Mouse (Mus musculus): ENCODE data around the gene Tcf7l1. TPM values are rescaled to one million over a fixed set of nuclear protein-coding genes. Genes with fewer than 3 reads are reported as not detected.
"Not testable (repeated sequence)": the region's sequence is repeated elsewhere in the genome, so short reads cannot be mapped to it uniquely, and the experiment has no call there.

The Tcf7l1 gene
- 23.8 and 25.0 TPM in 2 replicates for polyA plus RNA-seq (2015; fragmentation: Nextera tagmentation; extraction: Ambion mirVana)

GRCm38 (mm10) chr6:72788892-72789699 is at the start of gene Tcf7l1:
Tcf7l1 (minus strand) TSS chr6:72789254.
- ATAC-seq (replicated peaks; ENCODE audit: low FRiP score, low read depth): peak; percentile 91
- WGBS: under 1% methylated on average over 78 of the region's 80 CpGs
- Histone ChIP-seq H3K36me3 (ENCODE audit: insufficient read depth, low read length) (no peaks in the 10 kb centered on the region), H3K4me2 (ENCODE audit: low read length) (peak within 1 kb of the TSS; percentile 61), H3K9ac (ENCODE audit: low read depth, low read length) (peak within 1 kb of the TSS; percentile 90), H3K4me1 (replicated peaks; ENCODE audit: insufficient read depth, low read length) (0 out of 2 replicates have a peak, but pooled peaks cover 4% of the 10 kb centered on the region), H3K9me3 (replicated peaks; ENCODE audit: low read length) (no peaks in the 10 kb centered on the region), H3K27me3 (ENCODE audit: insufficient read depth, low read length) (no peaks in the 10 kb centered on the region), H3K27ac (peak within 1 kb of the TSS; percentile 96), H3K4me3 (replicated peaks; ENCODE audit: low read depth, low read length) (peak within 1 kb of the TSS; percentile 96)
- peak; percentile 96 for DNase-seq (ENCODE audit: low spot score)
- peak; percentile 98 for TF ChIP-seq CTCF (IDR thresholded peaks at IDR 0.05; ENCODE audit: low read depth)

GRCm38 (mm10) chr6:72837756-72838155 is 48.7 kb upstream of the Tcf7l1 start:
- Histone ChIP-seq H3K4me3 (replicated peaks; ENCODE audit: low read depth, low read length) (no peak overlapping the region), H3K27me3 (ENCODE audit: insufficient read depth, low read length) (no peaks in the 10 kb centered on the region), H3K4me1 (replicated peaks; ENCODE audit: insufficient read depth, low read length) (no peaks in the 10 kb centered on the region), H3K36me3 (ENCODE audit: insufficient read depth, low read length) (peaks cover 31% of the 10 kb centered on the region), H3K9ac (ENCODE audit: low read depth, low read length) (no peak overlapping the region), H3K4me2 (ENCODE audit: low read length) (no peak overlapping the region), H3K27ac (no peak overlapping the region), H3K9me3 (replicated peaks; ENCODE audit: low read length) (no peaks in the 10 kb centered on the region)
- ATAC-seq (replicated peaks; ENCODE audit: low FRiP score, low read depth) (no peak), DNase-seq (ENCODE audit: low spot score) (no peak)
- no peak for TF ChIP-seq CTCF (IDR thresholded peaks at IDR 0.05; ENCODE audit: low read depth)
- WGBS: 86% methylated on average over 4 of the region's 4 CpGs

GRCm38 (mm10) chr6:72834518-72834917 is 45.5 kb upstream of the Tcf7l1 start:
- Histone ChIP-seq H3K4me3 (replicated peaks; ENCODE audit: low read depth, low read length) (no peak overlapping the region), H3K4me2 (ENCODE audit: low read length) (no peak overlapping the region), H3K9me3 (replicated peaks; ENCODE audit: low read length) (no peaks in the 10 kb centered on the region), H3K4me1 (replicated peaks; ENCODE audit: insufficient read depth, low read length) (no peaks in the 10 kb centered on the region), H3K27ac (no peak overlapping the region), H3K36me3 (ENCODE audit: insufficient read depth, low read length) (0 out of 2 replicates have a peak, but pooled peaks cover 5% of the 10 kb centered on the region), H3K27me3 (ENCODE audit: insufficient read depth, low read length) (no peaks in the 10 kb centered on the region), H3K9ac (ENCODE audit: low read depth, low read length) (no peak overlapping the region)
- TF ChIP-seq CTCF (IDR thresholded peaks at IDR 0.05; ENCODE audit: low read depth): no peak
- DNase-seq (ENCODE audit: low spot score) (no peak), ATAC-seq (replicated peaks; ENCODE audit: low FRiP score, low read depth) (no peak)
- WGBS: 66% methylated on average over 4 of the region's 4 CpGs

GRCm38 (mm10) chr6:72831858-72832257 is 42.8 kb upstream of the Tcf7l1 start:
- 58% methylated on average over 3 of the region's 3 CpGs for WGBS
- Histone ChIP-seq H3K4me3 (replicated peaks; ENCODE audit: low read depth, low read length) (no peak overlapping the region), H3K36me3 (ENCODE audit: insufficient read depth, low read length) (no peaks in the 10 kb centered on the region), H3K9me3 (replicated peaks; ENCODE audit: low read length) (no peaks in the 10 kb centered on the region), H3K27me3 (ENCODE audit: insufficient read depth, low read length) (no peaks in the 10 kb centered on the region), H3K4me1 (replicated peaks; ENCODE audit: insufficient read depth, low read length) (no peaks in the 10 kb centered on the region), H3K27ac (no peak overlapping the region), H3K4me2 (ENCODE audit: low read length) (no peak overlapping the region), H3K9ac (ENCODE audit: low read depth, low read length) (no peak overlapping the region)
- ATAC-seq (replicated peaks; ENCODE audit: low FRiP score, low read depth) (no peak), DNase-seq (ENCODE audit: low spot score) (no peak)
- TF ChIP-seq CTCF (IDR thresholded peaks at IDR 0.05; ENCODE audit: low read depth): no peak

GRCm38 (mm10) chr6:72831276-72831675 is 42.2 kb upstream of the Tcf7l1 start:
- Histone ChIP-seq H3K27me3 (ENCODE audit: insufficient read depth, low read length) (no peaks in the 10 kb centered on the region), H3K4me1 (replicated peaks; ENCODE audit: insufficient read depth, low read length) (no peaks in the 10 kb centered on the region), H3K4me3 (replicated peaks; ENCODE audit: low read depth, low read length) (no peak overlapping the region), H3K36me3 (ENCODE audit: insufficient read depth, low read length) (no peaks in the 10 kb centered on the region), H3K4me2 (ENCODE audit: low read length) (no peak overlapping the region), H3K9ac (ENCODE audit: low read depth, low read length) (no peak overlapping the region), H3K9me3 (replicated peaks; ENCODE audit: low read length) (no peaks in the 10 kb centered on the region), H3K27ac (no peak overlapping the region)
- no peak for ATAC-seq (replicated peaks; ENCODE audit: low FRiP score, low read depth)
- WGBS: 17% methylated on average over 3 of the region's 3 CpGs
- peak; percentile 82 for DNase-seq (ENCODE audit: low spot score)
- peak; percentile 86 for TF ChIP-seq CTCF (IDR thresholded peaks at IDR 0.05; ENCODE audit: low read depth)

GRCm38 (mm10) chr6:72828857-72829256 is 39.8 kb upstream of the Tcf7l1 start:
- H3K36me3 ChIP-seq (ENCODE audit: insufficient read depth, low read length): no peaks in the 10 kb centered on the region
- 86% methylated on average over 3 of the region's 3 CpGs for WGBS
- peaks cover 9% of the 10 kb centered on the region for H3K4me1 ChIP-seq (replicated peaks; ENCODE audit: insufficient read depth, low read length)
- no peak overlapping the region for H3K4me2 ChIP-seq (ENCODE audit: low read length)
- TF ChIP-seq CTCF (IDR thresholded peaks at IDR 0.05; ENCODE audit: low read depth): peak; percentile 66
- H3K27me3 ChIP-seq (ENCODE audit: insufficient read depth, low read length): no peaks in the 10 kb centered on the region
- H3K4me3 ChIP-seq (replicated peaks; ENCODE audit: low read depth, low read length): no peak overlapping the region
- no peak overlapping the region for H3K27ac ChIP-seq
- no peak for ATAC-seq (replicated peaks; ENCODE audit: low FRiP score, low read depth)
- no peak overlapping the region for H3K9ac ChIP-seq (ENCODE audit: low read depth, low read length)
- H3K9me3 ChIP-seq (replicated peaks; ENCODE audit: low read length): no peaks in the 10 kb centered on the region
- DNase-seq (ENCODE audit: low spot score): no peak

GRCm38 (mm10) chr6:72828037-72828436 is 39.0 kb upstream of the Tcf7l1 start:
- not testable (repeated sequence) for H3K9me3 ChIP-seq (replicated peaks; ENCODE audit: low read length); H3K4me2 ChIP-seq (ENCODE audit: low read length); H3K4me1 ChIP-seq (replicated peaks; ENCODE audit: insufficient read depth, low read length); ATAC-seq (replicated peaks; ENCODE audit: low FRiP score, low read depth); H3K27ac ChIP-seq; H3K4me3 ChIP-seq (replicated peaks; ENCODE audit: low read depth, low read length); H3K36me3 ChIP-seq (ENCODE audit: insufficient read depth, low read length); H3K27me3 ChIP-seq (ENCODE audit: insufficient read depth, low read length); DNase-seq (ENCODE audit: low spot score); H3K9ac ChIP-seq (ENCODE audit: low read depth, low read length)
- 5% methylated on average over 9 of the region's 9 CpGs for WGBS

Measured in kidney, postnatal 0 days (tissue).